ENCODE assay signal across 37 mouse cellular contexts in the genomic region with DNA sequence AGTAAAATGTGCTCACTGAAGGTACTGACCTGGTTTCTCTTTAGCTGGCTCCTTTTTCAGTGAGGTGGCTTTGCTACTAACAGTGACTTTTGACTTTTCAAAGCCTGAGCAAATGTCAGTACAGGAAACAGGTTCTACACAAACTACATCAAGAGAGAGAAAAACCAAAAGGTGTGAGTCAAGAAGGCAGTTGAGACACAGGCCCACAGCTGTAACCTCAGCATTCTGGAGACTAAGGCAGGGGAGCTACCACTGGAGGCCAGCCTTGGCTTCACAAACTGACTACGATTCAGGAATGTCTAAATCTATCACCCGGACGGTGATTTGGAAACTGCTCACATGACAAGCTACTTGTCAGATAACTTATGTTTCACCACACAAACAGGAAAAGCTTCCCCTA. TPM values are rescaled to one million over a fixed set of nuclear protein-coding genes. Genes with fewer than 3 reads are reported as not detected.
DNase-seq lines count a peak whose midpoint lies in the region; ATAC-seq lines count a peak whose summit lies in the region.
"Had no signal": no experiment of that assay in that cellular context is flagged by ENCODE, and none has a peak within 500 bp of the region (broad histone marks: within the 10 kb centered on the region; RNA-seq: fewer than 3 reads in every experiment).

No protein-coding gene starts in this region.

- no peaks in the 10 kb centered on the region for H3K9me3 ChIP-seq in forebrain, embryonic 11.5 days (ENCODE audit: control insufficient read depth, low read length)
- H3K9me3 ChIP-seq in embryonic facial prominence, embryonic 10.5 days, result no peaks in the 10 kb centered on the region
- H3K9me3 ChIP-seq: embryonic facial prominence, embryonic 12.5 days; heart, embryonic 10.5 days; heart, embryonic 15.5 days; hindbrain, embryonic 12.5 days; liver, embryonic 15.5 days had no signal

- no peak overlapping the region for H3K4me2 ChIP-seq in forebrain, embryonic 11.5 days (ENCODE audit: low read depth, low read length, severe bottlenecking)
- H3K4me2 ChIP-seq: embryonic facial prominence, embryonic 12.5 days; heart, embryonic 15.5 days; hindbrain, embryonic 12.5 days; liver, embryonic 15.5 days; lung, embryonic 14.5 days; midbrain, embryonic 11.5 days had no signal

- ATAC-seq in inflammation-experienced regulatory T-cells, adult 6 months, result peak; percentile 28
- ATAC-seq in forebrain, embryonic 11.5 days (replicated peaks; ENCODE audit: low FRiP score), result no peak
- ATAC-seq: forebrain, embryonic 16.5 days; hindbrain, postnatal 0 days; intestine, postnatal 0 days; midbrain, embryonic 16.5 days; Patski had no signal

- H3K27ac ChIP-seq in forebrain, embryonic 11.5 days (ENCODE audit: low read depth, low read length), result no peak overlapping the region
- H3K27ac ChIP-seq in embryonic facial prominence, embryonic 10.5 days (replicated peaks), result no peak overlapping the region
- H3K27ac ChIP-seq: embryonic facial prominence, embryonic 12.5 days; heart, embryonic 10.5 days; heart, embryonic 15.5 days; hindbrain, embryonic 12.5 days; hindbrain, postnatal 0 days; liver, embryonic 15.5 days had no signal

- H3K9ac ChIP-seq in forebrain, embryonic 11.5 days (ENCODE audit: low read length), result no peak overlapping the region
- H3K9ac ChIP-seq: embryonic facial prominence, embryonic 12.5 days; heart, embryonic 15.5 days; hindbrain, embryonic 12.5 days; liver, embryonic 15.5 days; lung, embryonic 14.5 days had no signal

- peaks cover 6% of the 10 kb centered on the region for H3K36me3 ChIP-seq in forebrain, embryonic 11.5 days (ENCODE audit: control insufficient read depth, insufficient read depth, low read length)
- peaks cover 98% of the 10 kb centered on the region for H3K36me3 ChIP-seq in embryonic facial prominence, embryonic 10.5 days (replicated peaks)

- WGBS in forebrain, embryonic 11.5 days, result 94% methylated on average over 3 of the region's 3 CpGs
- 93% methylated on average over 3 of the region's 3 CpGs for WGBS in embryonic facial prominence, embryonic 10.5 days

- H3K4me1 ChIP-seq in forebrain, embryonic 11.5 days (replicated peaks; ENCODE audit: control insufficient read depth, insufficient read depth, low read length), result no peaks in the 10 kb centered on the region
- H3K4me1 ChIP-seq in embryonic facial prominence, embryonic 10.5 days, result no peaks in the 10 kb centered on the region
- H3K4me1 ChIP-seq: embryonic facial prominence, embryonic 12.5 days; heart, embryonic 10.5 days; heart, embryonic 15.5 days; hindbrain, embryonic 12.5 days; liver, embryonic 15.5 days had no signal

- peak; percentile 44 for DNase-seq in CD4-positive helper T cell, adult 2 months (ENCODE audit: low read depth, low spot score)
- peak; percentile 37 for DNase-seq in CD4-positive, CD25-positive, alpha-beta regulatory T cell, adult 2 months (ENCODE audit: low read depth, low spot score)
- DNase-seq in thymus, postnatal 10 days (ENCODE audit: low spot score in 2 of 2), result peak; percentile 51 to 53
- no peak for DNase-seq in cerebellum, adult 8-10 months
- no peak for DNase-seq in forebrain, embryonic 11.5 days (ENCODE audit: low spot score)
- no peak for DNase-seq in embryonic facial prominence, embryonic 10.5 days (ENCODE audit: low spot score)
- DNase-seq in cerebellum, postnatal 25 days, result no peak
- DNase-seq: adrenal gland, postnatal 25 days; B cell, adult 2 months; cerebellum, adult 18-20 months; cerebellum, postnatal 14 days; gastrocnemius, postnatal 10 days; heart, postnatal 36 days; kidney, adult 9 months; kidney, postnatal 10 days; layer of hippocampus, adult 9-11 months; liver; lung, embryonic 14.5 days; retina, postnatal 1 day; right cerebral cortex, postnatal 14 days had no signal

- H3K4me3 ChIP-seq in forebrain, embryonic 11.5 days (ENCODE audit: low read depth, low read length), result no peak overlapping the region
- H3K4me3 ChIP-seq in embryonic facial prominence, embryonic 10.5 days, result no peak overlapping the region
- H3K4me3 ChIP-seq: embryonic facial prominence, embryonic 12.5 days; heart, embryonic 10.5 days; heart, embryonic 15.5 days; hindbrain, embryonic 12.5 days; liver, embryonic 15.5 days; myocyte had no signal

- H3K27me3 ChIP-seq in forebrain, embryonic 11.5 days (ENCODE audit: control insufficient read depth, insufficient read depth, low read length), result no peaks in the 10 kb centered on the region
- H3K27me3 ChIP-seq in embryonic facial prominence, embryonic 10.5 days (replicated peaks; ENCODE audit: low read depth, poor library complexity, severe bottlenecking), result no peaks in the 10 kb centered on the region
- H3K27me3 ChIP-seq: embryonic facial prominence, embryonic 12.5 days; heart, embryonic 15.5 days; hindbrain, embryonic 12.5 days; liver, embryonic 15.5 days; Patski had no signal

RNA-seq across cellular contexts. Expression of gene Gemin5, which starts 28.9 kb away (rescaled TPM):
- 1 to 10 TPM; 5.7 to 6.4 (median 5.9) TPM for polyA plus RNA-seq in inflammation-experienced regulatory T-cells, adult 6 months (2017; shearing (Covaris generic))
- 27.4 and 27.7 TPM in 2 replicates for polyA plus RNA-seq in forebrain, embryonic 11.5 days (2014; fragmentation: Nextera tagmentation; extraction: Ambion mirVana)
- polyA plus RNA-seq in embryonic facial prominence, embryonic 10.5 days (2016; fragmentation: Nextera tagmentation; extraction: Ambion mirVana), result 39.6 and 40.5 TPM in 2 replicates

RNA-seq across cellular contexts. Expression of gene Mrpl22, which starts 32.0 kb away (rescaled TPM):
- 10 to 100 TPM; 58.3 to 73.6 (median 64.8) TPM for polyA plus RNA-seq in inflammation-experienced regulatory T-cells, adult 6 months (2017; shearing (Covaris generic))
- 119 TPM in 2 replicates for polyA plus RNA-seq in forebrain, embryonic 11.5 days (2014; fragmentation: Nextera tagmentation; extraction: Ambion mirVana)
- 143 and 146 TPM in 2 replicates for polyA plus RNA-seq in embryonic facial prominence, embryonic 10.5 days (2016; fragmentation: Nextera tagmentation; extraction: Ambion mirVana)

RNA-seq across cellular contexts. Expression of gene Cnot8, which starts 35.5 kb away (rescaled TPM):
- 10 to 100 TPM; 78.6 to 90.1 (median 89.4) TPM for polyA plus RNA-seq in inflammation-experienced regulatory T-cells, adult 6 months (2017; shearing (Covaris generic))
- 95.8 and 103 TPM in 2 replicates for polyA plus RNA-seq in forebrain, embryonic 11.5 days (2014; fragmentation: Nextera tagmentation; extraction: Ambion mirVana)
- 105 and 107 TPM in 2 replicates for polyA plus RNA-seq in embryonic facial prominence, embryonic 10.5 days (2016; fragmentation: Nextera tagmentation; extraction: Ambion mirVana)

RNA-seq across cellular contexts. Expression of gene Gm12248, which starts 46.5 kb away (rescaled TPM):
- under 1 TPM in 1 of 3 experiments, not detected in 2; 0.62 TPM for polyA plus RNA-seq in inflammation-experienced regulatory T-cells, adult 6 months (2017; shearing (Covaris generic))
- polyA plus RNA-seq in forebrain, embryonic 11.5 days (2014; fragmentation: Nextera tagmentation; extraction: Ambion mirVana), result not detected in 2 replicates
- polyA plus RNA-seq in embryonic facial prominence, embryonic 10.5 days (2016; fragmentation: Nextera tagmentation; extraction: Ambion mirVana), result not detected in 2 replicates
- polyA plus RNA-seq: brain, embryonic 14.5 days; embryonic facial prominence, embryonic 12.5 days; forebrain, embryonic 16.5 days; heart, embryonic 10.5 days; heart, embryonic 15.5 days; hindbrain, postnatal 0 days; intestine, postnatal 0 days; limb, embryonic 11.5 days; liver, embryonic 15.5 days; lung, embryonic 14.5 days; midbrain, embryonic 11.5 days; neural tube, embryonic 14.5 days; Patski; stomach, embryonic 16.5 days had no signal

RNA-seq across cellular contexts. Expression of gene Igtp, which starts 59.9 kb away (rescaled TPM):
- polyA plus RNA-seq in inflammation-experienced regulatory T-cells, adult 6 months (2017; shearing (Covaris generic)), result 100 to 1,000 TPM; 300 to 422 (median 383) TPM
- polyA plus RNA-seq in forebrain, embryonic 11.5 days (2014; fragmentation: Nextera tagmentation; extraction: Ambion mirVana), result 2.0 and 2.3 TPM in 2 replicates
- 2.1 and 2.8 TPM in 2 replicates for polyA plus RNA-seq in embryonic facial prominence, embryonic 10.5 days (2016; fragmentation: Nextera tagmentation; extraction: Ambion mirVana)

Comparison
In these comparisons a context has a peak if more than half of its experiments do, and no peak if none do; other contexts are left out.
1. DNase-seq: peak in CD4-positive helper T cell, adult 2 months (single experiment), CD4-positive, CD25-positive, alpha-beta regulatory T cell, adult 2 months (single experiment) and thymus, postnatal 10 days (2 of 2); none in cerebellum, adult 8-10 months (single experiment), forebrain, embryonic 11.5 days (single experiment), embryonic facial prominence, embryonic 10.5 days (single experiment) and cerebellum, postnatal 25 days (0 of 2).